Mouse (Mus musculus) midbrain, embryonic 15.5 days (tissue): ENCODE data around the gene Gpr156. TPM values are rescaled to one million over a fixed set of nuclear protein-coding genes. Genes with fewer than 3 reads are reported as not detected.
A peak's percentile ranks its signal among the peaks of the same experiment; 100 is the strongest.

Experiments
- ATAC-seq: fragments of 200-750 bp; cut with Nextera tagmentation; replicated peaks from 2 replicates; pipeline ENCODE4 v1.8.0; 2017; ENCODE audit warnings: moderate TSS enrichment
- H3K27ac ChIP-seq: fragments of 300-500 bp; sonication (generic); 2 replicates; pipeline ENCODE4 v1.5.1; 2015; ENCODE audit warnings: mild to moderate bottlenecking, inconsistent platforms
- H3K27me3 ChIP-seq: fragments of 300-500 bp; sonication (generic); replicated peaks from 2 replicates; pipeline ENCODE4 v1.6.1; 2015; ENCODE audit warnings: inconsistent platforms
- H3K36me3 ChIP-seq: fragments of 300-500 bp; sonication (generic); replicated peaks from 2 replicates; pipeline ENCODE4 v1.6.1; 2015; ENCODE audit warnings: inconsistent platforms
- H3K4me1 ChIP-seq: fragments of 300-500 bp; sonication (generic); 2 replicates; pipeline ENCODE4 v1.6.1; 2015; ENCODE audit warnings: inconsistent platforms
- H3K4me2 ChIP-seq: fragments of 300-500 bp; sonication (generic); 2 replicates; pipeline ENCODE4 v1.6.1; 2015; ENCODE audit warnings: inconsistent platforms, mild to moderate bottlenecking, moderate library complexity
- H3K4me3 ChIP-seq: fragments of 300-500 bp; sonication (generic); 2 replicates; pipeline ENCODE4 v1.5.1; 2015; ENCODE audit warnings: mild to moderate bottlenecking, inconsistent platforms
- H3K9ac ChIP-seq: fragments of 300-500 bp; sonication (generic); 2 replicates; pipeline ENCODE4 v1.6.1; 2015; ENCODE audit warnings: mild to moderate bottlenecking, inconsistent platforms
- H3K9me3 ChIP-seq: fragments of 300-500 bp; sonication (generic); 2 replicates; pipeline ENCODE4 v1.6.1; 2016; ENCODE audit warnings: inconsistent platforms
- WGBS: fragments of 180-500 bp; shearing (Covaris S2); methylation state at CpG from one replicate; pipeline ENCODE4 v1.1.7; 2015; ENCODE audit warnings: mixed read lengths; 5-methylcytosine and 5-hydroxymethylcytosine counted together
- polyA plus RNA-seq: library from polyadenylated mRNA; unstranded; fragments of >200 nt; fragmentation: Nextera tagmentation; extraction: Ambion mirVana; gene quantifications from 2 replicates; pipeline ENCODE4 v1.2.1, GENCODE M21; 2015

The Gpr156 gene
- polyA plus RNA-seq, 1 experiment from 2014 or later = 6.2 TPM

DNA sequence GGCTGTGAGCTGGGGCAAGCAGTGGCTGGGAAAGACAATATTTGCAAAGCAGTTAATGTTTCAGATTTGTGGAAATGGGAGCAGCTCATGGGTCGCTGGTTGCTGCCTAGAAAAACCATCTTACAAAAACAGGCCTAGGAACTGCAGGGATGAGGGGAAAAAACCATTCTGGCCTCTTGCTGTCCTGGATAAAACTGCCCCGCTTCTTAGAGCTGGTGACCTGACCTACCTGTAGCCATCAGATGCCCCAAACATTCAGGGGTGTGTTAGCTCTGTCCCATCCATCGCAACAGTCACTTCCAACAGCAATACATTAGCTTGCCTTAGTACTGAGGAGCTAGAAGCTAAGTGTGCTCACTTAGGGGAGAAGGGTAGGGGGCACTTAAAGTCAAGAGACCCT, 27.3 kb upstream of the Gpr156 start:
- 92% methylated on average over 3 of the region's 3 CpGs for WGBS
- no peak for ATAC-seq
- Histone ChIP-seq H3K27me3 (no peaks in the 10 kb centered on the region), H3K4me2 (no peak overlapping the region), H3K9me3 (no peaks in the 10 kb centered on the region), H3K36me3 (no peaks in the 10 kb centered on the region), H3K9ac (no peak overlapping the region), H3K27ac (no peak overlapping the region), H3K4me3 (no peak overlapping the region), H3K4me1 (no peaks in the 10 kb centered on the region)

DNA sequence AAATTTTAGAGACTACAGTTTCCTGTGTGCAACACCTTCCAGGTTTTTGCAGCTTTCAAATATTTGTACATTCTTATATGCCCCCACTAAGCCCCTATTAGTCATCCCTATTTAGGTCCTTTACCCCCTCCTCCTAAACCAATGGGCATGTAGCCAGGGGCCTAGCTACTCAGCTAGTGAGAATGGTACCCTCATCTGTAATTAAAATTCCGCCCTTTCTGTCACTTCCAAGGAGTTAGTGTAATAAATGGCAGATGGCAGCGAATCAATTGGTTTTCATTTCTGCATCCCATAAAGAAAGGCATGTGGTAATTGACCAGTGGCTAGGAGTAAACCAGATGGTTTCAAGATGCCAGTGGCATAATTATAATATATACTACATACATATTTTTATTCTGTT, 23.6 kb upstream of the Gpr156 start:
- Histone ChIP-seq H3K4me1 (no peaks in the 10 kb centered on the region), H3K27ac (no peak overlapping the region), H3K36me3 (no peaks in the 10 kb centered on the region), H3K4me3 (no peak overlapping the region), H3K27me3 (no peaks in the 10 kb centered on the region), H3K9me3 (no peaks in the 10 kb centered on the region), H3K9ac (no peak overlapping the region), H3K4me2 (no peak overlapping the region)
- ATAC-seq = 0 out of 2 replicates have a peak, but pooled peaks have one; percentile 30
- 40% methylated on average over 2 of the region's 2 CpGs for whole genome bisulfite sequencing

DNA sequence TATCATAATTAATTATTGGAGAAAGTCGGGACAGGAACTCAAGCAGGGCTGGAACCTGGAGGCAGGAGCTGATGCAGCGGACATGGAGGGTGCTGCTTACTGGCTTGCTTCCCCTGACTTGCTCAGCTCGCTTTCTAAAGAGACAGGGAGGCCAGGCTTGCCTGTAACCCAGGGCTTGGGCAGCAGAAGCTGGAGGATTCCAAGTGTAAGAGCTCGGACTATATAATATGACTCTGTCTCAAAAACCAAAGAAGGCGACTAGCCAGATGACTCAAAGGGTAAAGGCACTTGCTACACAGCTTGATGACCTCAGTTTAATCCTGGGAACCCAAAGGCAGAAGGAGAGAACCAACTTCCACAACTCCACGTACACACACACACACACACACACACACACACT, 22.9 kb upstream of the Gpr156 start:
- Histone ChIP-seq H3K4me1 (no peaks in the 10 kb centered on the region), H3K9me3 (no peaks in the 10 kb centered on the region), H3K36me3 (no peaks in the 10 kb centered on the region), H3K9ac (no peak overlapping the region), H3K27ac (no peak overlapping the region), H3K4me2 (no peak overlapping the region), H3K4me3 (no peak overlapping the region), H3K27me3 (no peaks in the 10 kb centered on the region)
- ATAC-seq = no peak
- 66% methylated on average over 6 of the region's 6 CpGs for WGBS

DNA sequence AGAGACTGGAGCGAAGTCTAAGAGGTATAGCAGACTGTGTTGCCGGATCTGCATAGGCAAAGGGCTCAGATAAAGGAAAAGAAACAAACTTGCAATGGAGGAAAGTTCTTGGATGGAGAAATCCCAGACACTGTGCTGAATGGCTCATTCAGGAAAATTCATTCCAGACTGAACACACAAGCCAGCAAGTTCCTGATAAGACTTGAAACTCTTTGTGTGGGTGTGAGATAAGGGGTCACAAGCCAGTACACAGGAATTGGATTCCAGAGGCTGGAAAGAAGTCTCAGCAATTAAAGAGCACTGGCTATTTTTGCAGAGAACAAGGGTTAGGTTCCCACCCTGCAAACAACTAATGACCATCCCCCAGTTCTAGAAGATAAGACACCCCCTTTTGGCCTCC, 22.4 kb upstream of the Gpr156 start:
- Histone ChIP-seq H3K4me3 (no peak overlapping the region), H3K36me3 (no peaks in the 10 kb centered on the region), H3K4me1 (no peaks in the 10 kb centered on the region), H3K9ac (no peak overlapping the region), H3K27me3 (no peaks in the 10 kb centered on the region), H3K4me2 (no peak overlapping the region), H3K9me3 (no peaks in the 10 kb centered on the region), H3K27ac (no peak overlapping the region)
- ATAC-seq = no peak
- 83% methylated on average over 2 of the region's 2 CpGs for WGBS

DNA sequence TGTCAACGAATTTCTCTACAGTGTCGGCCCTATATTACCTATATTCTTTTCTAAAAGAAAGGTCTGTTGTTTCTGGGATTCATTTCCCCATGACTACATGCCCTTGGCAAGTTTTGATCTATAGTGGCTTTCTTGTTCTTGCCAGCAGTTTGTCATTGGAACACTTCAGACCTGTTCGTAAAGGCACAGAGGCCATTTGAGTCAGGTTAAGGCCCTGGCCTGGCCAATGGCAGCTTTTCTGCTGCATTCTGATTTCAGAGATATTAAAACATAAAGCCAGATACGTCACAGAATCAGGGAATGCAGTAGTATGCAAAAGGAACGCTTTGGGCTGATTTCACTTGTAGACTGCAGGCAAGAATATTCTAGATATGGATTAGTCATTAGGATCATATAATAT, 17.5 kb upstream of the Gpr156 start:
- WGBS = 89% methylated on average over 5 of the region's 5 CpGs
- Histone ChIP-seq H3K9me3 (no peaks in the 10 kb centered on the region), H3K4me3 (no peak overlapping the region), H3K27me3 (no peaks in the 10 kb centered on the region), H3K27ac (no peak overlapping the region), H3K36me3 (no peaks in the 10 kb centered on the region), H3K9ac (no peak overlapping the region), H3K4me1 (no peaks in the 10 kb centered on the region), H3K4me2 (no peak overlapping the region)
- no peak for ATAC-seq

DNA sequence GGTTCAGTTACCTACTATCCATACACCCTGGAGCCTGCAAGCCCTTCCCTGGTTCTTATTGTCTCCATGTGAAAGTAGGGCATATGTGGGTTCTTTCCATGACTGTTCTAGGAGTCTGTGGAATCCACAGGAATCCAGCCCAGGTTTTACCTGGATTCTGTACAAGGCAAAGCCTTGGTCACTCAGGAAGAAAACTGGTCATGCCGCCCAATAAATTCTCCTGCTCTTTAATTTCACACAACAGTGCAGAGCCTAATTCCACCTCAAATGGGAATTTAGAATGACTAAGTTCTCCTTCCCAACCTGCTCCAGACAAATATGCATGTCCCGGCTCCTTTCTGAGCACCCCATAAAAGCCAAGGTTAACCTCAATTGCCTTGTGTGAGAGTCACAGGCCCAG, 16.9 kb upstream of the Gpr156 start:
- no peak overlapping the region for H3K27ac ChIP-seq
- no peak for ATAC-seq
- no peaks in the 10 kb centered on the region for H3K27me3 ChIP-seq
- no peak overlapping the region for H3K4me3 ChIP-seq
- no peaks in the 10 kb centered on the region for H3K9me3 ChIP-seq
- H3K9ac ChIP-seq = no peak overlapping the region
- H3K4me1 ChIP-seq = no peaks in the 10 kb centered on the region
- H3K36me3 ChIP-seq = no peaks in the 10 kb centered on the region
- H3K4me2 ChIP-seq = no peak overlapping the region
- 41% methylated on average over 2 of the region's 2 CpGs for WGBS

DNA sequence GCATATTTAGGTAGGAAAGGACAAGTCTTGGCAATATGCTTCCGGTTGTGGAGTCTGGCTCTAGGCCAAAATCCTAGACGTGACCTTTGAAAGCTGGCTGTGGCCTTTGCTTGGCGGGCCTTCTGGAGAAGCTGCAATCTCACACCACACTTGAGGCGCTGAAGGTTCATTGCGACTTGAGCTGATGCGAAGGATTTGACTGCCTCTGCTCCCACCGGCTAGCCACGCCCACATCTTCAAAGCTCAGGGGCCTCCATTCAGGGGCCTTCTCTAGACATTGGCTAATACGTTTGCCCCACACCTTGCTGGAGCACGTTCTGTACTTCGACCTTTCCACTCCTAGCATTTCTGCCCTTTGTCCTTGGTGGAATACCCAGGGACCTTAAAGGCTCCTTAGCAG, 15.0 kb upstream of the Gpr156 start:
- Histone ChIP-seq H3K27ac (no peak overlapping the region), H3K27me3 (no peaks in the 10 kb centered on the region)
- WGBS = 54% methylated on average over 11 of the region's 11 CpGs

DNA sequence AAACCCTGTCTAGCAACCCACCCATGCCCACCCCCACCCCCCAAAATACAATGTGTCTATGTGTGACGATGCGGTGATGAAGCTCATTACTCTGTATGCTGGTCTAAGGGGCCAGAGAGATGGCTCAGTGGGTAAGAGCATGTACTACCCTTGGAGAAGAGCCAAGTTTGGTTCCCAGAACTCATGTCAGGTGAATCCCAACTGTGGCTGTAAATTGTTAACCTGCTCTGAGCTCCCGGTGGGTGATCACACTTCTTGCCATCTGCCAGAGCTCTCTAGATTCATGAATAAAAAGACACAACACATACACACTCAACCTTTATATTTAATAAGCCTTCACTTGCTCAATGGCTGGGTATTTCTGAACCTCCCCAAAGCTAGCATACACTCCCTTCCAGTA, 9.8 kb upstream of the Gpr156 start:
- H3K9ac ChIP-seq = no peak overlapping the region
- H3K4me2 ChIP-seq = no peak overlapping the region
- ATAC-seq = no peak
- H3K36me3 ChIP-seq = no peaks in the 10 kb centered on the region
- H3K27ac ChIP-seq = no peak overlapping the region
- 89% methylated on average over 3 of the region's 3 CpGs for WGBS
- no peaks in the 10 kb centered on the region for H3K9me3 ChIP-seq
- H3K4me1 ChIP-seq = no peaks in the 10 kb centered on the region
- H3K27me3 ChIP-seq = no peaks in the 10 kb centered on the region
- no peak overlapping the region for H3K4me3 ChIP-seq

More for the DNA sequence above, 15.0 kb upstream of the Gpr156 start:
- H3K9ac ChIP-seq = no peak overlapping the region
- no peak for ATAC-seq
- H3K4me1 ChIP-seq = no peaks in the 10 kb centered on the region
- H3K4me3 ChIP-seq = no peak overlapping the region
- H3K4me2 ChIP-seq = no peak overlapping the region
- no peaks in the 10 kb centered on the region for H3K36me3 ChIP-seq
- no peaks in the 10 kb centered on the region for H3K9me3 ChIP-seq

DNA sequence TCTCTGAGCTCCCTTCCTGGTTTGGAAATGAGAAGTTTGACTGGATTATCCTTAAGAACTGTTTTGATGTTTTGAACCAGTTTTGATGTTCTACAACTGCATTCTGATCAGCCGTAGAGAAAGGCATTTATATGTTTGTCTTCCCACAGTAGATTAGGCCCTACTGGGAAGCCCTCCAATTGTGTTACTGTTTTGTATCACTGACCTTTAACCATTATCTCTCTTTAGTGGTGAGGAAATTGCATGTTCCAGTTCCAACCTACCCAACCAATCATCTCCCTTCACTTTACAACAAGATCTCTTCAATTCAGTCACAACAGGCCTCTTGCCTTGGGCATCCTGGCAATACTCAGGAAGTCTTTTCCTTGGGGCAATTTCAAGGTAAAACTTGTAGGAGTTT, 5.2 kb upstream of the Gpr156 start:
- Histone ChIP-seq H3K36me3 (no peaks in the 10 kb centered on the region), H3K9ac (no peak overlapping the region), H3K4me3 (no peak overlapping the region), H3K9me3 (no peaks in the 10 kb centered on the region), H3K4me1 (peaks cover 4% of the 10 kb centered on the region; the same call in 1 of the 2 replicates), H3K27me3 (no peaks in the 10 kb centered on the region; the same call in 1 of the 2 replicates), H3K27ac (no peak overlapping the region), H3K4me2 (no peak overlapping the region)
- no peak for ATAC-seq
- 73% methylated on average over 1 of the region's 1 CpGs for whole genome bisulfite sequencing

DNA sequence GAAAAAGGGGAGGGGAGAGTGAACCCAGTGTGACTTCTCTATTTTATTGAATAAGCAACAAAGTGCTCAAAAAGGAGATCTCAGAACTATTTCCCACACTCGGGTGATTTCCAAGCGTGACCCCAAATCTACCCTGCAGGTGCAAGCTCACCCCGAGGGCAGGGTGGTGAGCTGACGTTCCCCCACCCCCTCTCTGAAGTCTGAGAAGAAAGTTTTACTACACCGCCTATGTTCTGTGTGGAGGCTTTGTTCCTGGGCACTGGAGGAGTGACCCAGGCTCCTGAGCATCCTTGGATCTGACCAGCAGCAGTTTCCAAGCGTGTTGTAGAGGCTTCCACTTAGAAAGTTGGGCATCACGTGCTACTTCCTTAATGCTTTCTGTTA, 514 bp downstream of the Gpr156 start:
- no peak for ATAC-seq
- peak overlapping the region; percentile 91 for H3K4me2 ChIP-seq
- H3K9me3 ChIP-seq = no peaks in the 10 kb centered on the region
- peak overlapping the region; percentile 71 for H3K9ac ChIP-seq
- no peaks in the 10 kb centered on the region; the same call in 1 of the 2 replicates for H3K27me3 ChIP-seq
- no peaks in the 10 kb centered on the region for H3K36me3 ChIP-seq
- 11% methylated on average over 7 of the region's 7 CpGs for WGBS
- H3K4me1 ChIP-seq = peaks cover 33% of the 10 kb centered on the region
- H3K27ac ChIP-seq = no peak overlapping the region
- peak overlapping the region; percentile 65 for H3K4me3 ChIP-seq

DNA sequence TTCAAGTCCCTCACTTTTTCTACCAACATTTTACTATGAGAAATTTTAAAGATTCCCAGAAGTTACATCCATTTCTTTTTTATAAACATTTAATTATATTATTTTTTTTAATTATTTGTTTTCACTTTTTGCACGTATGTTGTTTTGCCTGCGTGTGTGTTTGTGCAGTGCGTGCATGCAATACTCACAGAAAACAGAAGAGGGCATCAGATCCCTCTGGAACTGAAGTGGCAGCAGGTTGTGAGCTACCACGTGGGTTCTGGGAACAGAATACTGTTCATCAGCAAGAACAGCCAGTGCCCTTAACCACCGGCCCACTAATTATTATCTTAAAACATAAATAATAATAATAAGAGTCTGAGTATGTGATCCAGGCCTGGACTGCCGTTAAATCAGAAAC, 2.7 kb downstream of the Gpr156 start:
- Histone ChIP-seq H3K27me3 (no peaks in the 10 kb centered on the region; the same call in 1 of the 2 replicates), H3K9me3 (no peaks in the 10 kb centered on the region), H3K9ac (no peak overlapping the region), H3K4me3 (no peak overlapping the region), H3K36me3 (no peaks in the 10 kb centered on the region), H3K4me2 (no peak overlapping the region), H3K27ac (no peak overlapping the region), H3K4me1 (peaks cover 33% of the 10 kb centered on the region)
- WGBS = 86% methylated on average over 6 of the region's 6 CpGs
- no peak for ATAC-seq

DNA sequence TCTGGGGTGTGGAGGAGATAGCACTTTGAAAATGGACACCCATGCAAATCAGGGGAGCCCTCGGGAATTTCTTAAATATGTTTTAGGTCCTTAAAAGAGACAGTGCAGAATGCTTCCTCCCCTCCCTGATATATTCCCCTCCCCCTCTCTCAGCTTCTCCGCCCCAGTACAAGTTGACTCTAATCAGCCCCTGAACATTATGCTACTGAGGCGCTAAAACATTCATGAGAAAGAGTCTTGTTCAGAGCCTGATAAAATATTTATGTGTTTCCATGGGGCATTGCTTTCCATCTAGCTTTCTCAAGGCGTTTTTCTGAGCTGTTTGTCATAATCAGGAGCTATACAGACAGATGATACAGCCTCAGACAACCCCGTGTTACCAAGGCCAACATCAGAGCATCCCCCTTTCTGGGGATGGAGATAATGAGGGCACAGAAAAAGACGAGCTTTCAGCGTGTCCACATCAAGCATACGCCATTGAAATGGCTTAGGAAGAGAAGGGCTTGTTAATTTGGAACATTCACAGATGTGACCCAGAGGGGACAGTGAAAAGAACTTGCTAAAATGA, 4.6 kb downstream of the Gpr156 start:
- Histone ChIP-seq H3K4me3 (no peak overlapping the region), H3K36me3 (no peaks in the 10 kb centered on the region), H3K27ac (peak overlapping the region; percentile 74), H3K4me2 (no peak overlapping the region), H3K9me3 (no peaks in the 10 kb centered on the region), H3K27me3 (no peaks in the 10 kb centered on the region), H3K4me1 (peaks cover 35% of the 10 kb centered on the region), H3K9ac (no peak overlapping the region)
- ATAC-seq = peak; percentile 84
- 17% methylated on average over 8 of the region's 8 CpGs for WGBS

DNA sequence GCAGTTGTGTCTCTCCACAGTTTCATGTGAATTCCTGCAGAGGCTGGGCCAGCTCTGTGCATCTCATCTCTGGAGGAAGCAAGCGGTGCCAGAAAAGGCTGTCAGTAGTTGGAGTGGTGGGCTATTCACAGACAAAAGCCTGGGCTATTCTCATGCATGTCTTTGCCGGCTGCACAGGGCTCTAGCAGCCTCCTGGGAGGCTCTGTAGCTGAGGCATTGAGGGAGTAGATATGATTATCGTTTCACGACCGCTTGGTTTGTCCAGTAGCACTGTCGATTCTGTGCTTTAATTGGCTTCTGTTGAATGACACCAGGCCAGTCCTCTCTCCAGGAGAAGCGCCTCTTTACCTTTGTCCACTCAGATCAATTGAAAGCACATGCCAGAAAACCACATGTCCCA, 9.8 kb downstream of the Gpr156 start:
- H3K27me3 ChIP-seq = no peaks in the 10 kb centered on the region
- 3% methylated on average over 7 of the region's 7 CpGs for WGBS
- H3K9me3 ChIP-seq = no peaks in the 10 kb centered on the region
- H3K27ac ChIP-seq = peak overlapping the region; percentile 78
- no peak overlapping the region for H3K4me3 ChIP-seq
- H3K4me2 ChIP-seq = peak overlapping the region; percentile 15
- ATAC-seq = peak; percentile 53
- peaks cover 34% of the 10 kb centered on the region for H3K4me1 ChIP-seq
- no peak overlapping the region for H3K9ac ChIP-seq
- H3K36me3 ChIP-seq = no peaks in the 10 kb centered on the region
